Mouse (Mus musculus) fat pad, adult 2 months (tissue): ENCODE measurements at regions not wholly inside any gene's neighbourhood (a gene's known extent, or its start where the extent isn't known, plus 50 kb on each side); places are given as distances from the start of the nearest gene placed in this dataset.

Experiments used
- DNase-seq: peaks from one replicate; pipeline ENCODE4 v3.0.0-alpha.2; 2011; ENCODE audit warnings: low read depth, low spot score; ENCODE audit errors: extremely low read depth

DNA sequence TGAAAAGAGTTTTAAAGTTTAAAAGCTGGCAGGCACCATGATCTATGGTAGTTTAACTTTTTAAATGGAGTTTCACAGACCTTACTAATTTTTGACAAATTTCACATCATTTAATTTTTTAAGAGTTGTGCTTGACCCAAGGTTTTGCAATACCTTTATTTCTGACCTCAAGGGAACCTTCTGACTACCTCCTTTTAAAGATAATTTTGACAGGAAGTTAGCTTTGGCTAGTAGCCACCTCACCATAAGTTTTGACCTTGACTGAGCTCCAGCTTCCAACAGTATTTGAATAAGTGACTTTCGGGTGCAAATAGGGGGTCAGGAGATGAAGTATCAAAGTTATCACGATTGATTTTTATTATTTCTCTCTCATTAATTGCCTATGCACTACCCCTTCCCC is 149.9 kb downstream of the Rpl36a-ps1 start:
- DNase-seq: no peak

- no peak for DNase-seq
Observed at GRCm38 (mm10) chr14:98834316-98834715, 159.8 kb downstream of the Rpl36a-ps1 start.

GRCm38 (mm10) chr14:98833230-98833999 is 160.7 kb downstream of the Rpl36a-ps1 start:
- no peak for DNase-seq

DNA sequence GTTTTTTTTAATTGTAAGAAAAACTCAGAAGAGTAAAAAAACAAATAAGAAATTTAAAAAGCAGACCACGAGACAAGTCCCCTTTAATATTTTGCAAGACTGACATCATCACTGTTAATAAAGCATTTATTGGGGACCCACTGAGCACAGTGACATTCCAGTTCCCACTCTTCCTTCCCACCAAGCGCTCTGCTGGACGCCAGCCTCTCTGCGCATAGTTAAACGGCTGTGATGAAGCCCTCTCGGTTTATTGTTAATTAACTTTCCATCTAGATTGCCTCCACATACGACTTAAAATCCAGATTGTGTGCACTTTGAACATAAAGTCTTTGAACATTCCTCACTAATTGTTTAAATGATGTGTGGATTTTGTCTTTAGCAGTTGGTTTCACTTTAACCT is 161.7 kb downstream of the Rpl36a-ps1 start:
- DNase-seq: no peak

GRCm38 (mm10) chr14:98829958-98830633 is 164.0 kb downstream of the Rpl36a-ps1 start:
- no peak for DNase-seq

GRCm38 (mm10) chr14:98827490-98827889 is 166.6 kb downstream of the Rpl36a-ps1 start:
- no peak for DNase-seq

GRCm38 (mm10) chr14:98813657-98814056 is 180.5 kb downstream of the Rpl36a-ps1 start:
- no peak for DNase-seq

- DNase-seq: no peak
Observed at GRCm38 (mm10) chr14:98810259-98811042, 183.7 kb downstream of the Rpl36a-ps1 start.

DNA sequence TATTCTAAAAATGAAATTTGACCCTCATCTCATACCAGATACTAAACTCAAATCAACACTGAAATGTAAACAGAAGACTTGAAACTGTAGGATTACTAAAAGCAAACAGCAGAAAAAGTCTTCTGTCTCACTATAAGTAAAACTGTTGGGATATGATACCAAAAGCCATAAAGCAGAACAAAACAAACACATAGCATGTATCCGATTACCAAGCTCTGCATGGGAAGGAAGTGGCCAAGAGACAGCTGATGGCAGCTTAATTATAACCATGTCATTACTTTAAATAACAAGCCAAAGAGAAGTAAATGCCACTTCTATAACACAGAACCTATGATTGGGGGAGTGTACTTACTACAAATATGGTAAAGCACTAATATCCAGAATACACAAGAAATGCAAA is 186.0 kb downstream of the Rpl36a-ps1 start:
- no peak for DNase-seq

GRCm38 (mm10) chr14:98805066-98805465 is 189.1 kb downstream of the Rpl36a-ps1 start:
- DNase-seq: no peak

DNA sequence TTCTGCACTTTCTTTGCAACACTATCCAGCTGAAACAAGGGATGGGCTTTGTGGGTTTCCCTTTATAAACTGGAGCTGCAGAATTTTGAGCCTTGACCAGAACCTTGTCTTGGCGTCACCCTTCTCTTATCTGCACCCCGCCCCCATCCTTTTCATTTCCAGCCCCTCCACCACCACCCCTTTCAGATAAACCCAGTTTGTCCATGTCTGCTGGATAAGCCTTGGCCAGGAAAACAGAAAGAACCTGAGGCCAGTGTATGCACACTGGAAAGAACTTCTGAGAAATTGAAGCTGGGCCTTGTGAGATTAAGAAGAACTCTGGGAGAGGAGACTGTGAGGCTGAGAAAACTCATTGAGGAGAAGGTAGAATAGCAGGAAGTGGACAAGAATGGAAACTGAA is 192.8 kb downstream of the Rpl36a-ps1 start:
- no peak for DNase-seq

DNA sequence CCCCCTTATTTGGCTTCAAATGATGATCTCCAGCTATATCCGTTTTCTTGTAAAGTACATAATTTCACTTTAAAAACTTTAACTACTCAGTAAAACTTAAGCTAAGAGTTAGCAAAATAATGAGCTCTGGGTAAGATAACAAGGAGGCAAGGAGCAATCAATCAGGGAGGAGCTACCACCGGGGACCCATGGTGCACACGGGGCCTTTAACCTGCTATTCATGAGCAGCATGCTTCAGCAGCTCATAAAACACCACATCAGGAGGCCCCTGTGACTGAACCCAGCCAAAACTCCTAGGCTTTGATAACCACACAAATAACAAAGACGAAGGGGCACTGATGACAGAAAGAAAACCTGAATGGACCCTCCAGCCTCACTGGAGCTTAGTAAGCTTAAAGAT is 202.1 kb downstream of the Rpl36a-ps1 start:
- DNase-seq: no peak

GRCm38 (mm10) chr14:98791232-98791906 is 202.7 kb downstream of the Rpl36a-ps1 start:
- no peak for DNase-seq

GRCm38 (mm10) chr14:98789794-98790193 is 204.3 kb downstream of the Rpl36a-ps1 start:
- no peak for DNase-seq

DNA sequence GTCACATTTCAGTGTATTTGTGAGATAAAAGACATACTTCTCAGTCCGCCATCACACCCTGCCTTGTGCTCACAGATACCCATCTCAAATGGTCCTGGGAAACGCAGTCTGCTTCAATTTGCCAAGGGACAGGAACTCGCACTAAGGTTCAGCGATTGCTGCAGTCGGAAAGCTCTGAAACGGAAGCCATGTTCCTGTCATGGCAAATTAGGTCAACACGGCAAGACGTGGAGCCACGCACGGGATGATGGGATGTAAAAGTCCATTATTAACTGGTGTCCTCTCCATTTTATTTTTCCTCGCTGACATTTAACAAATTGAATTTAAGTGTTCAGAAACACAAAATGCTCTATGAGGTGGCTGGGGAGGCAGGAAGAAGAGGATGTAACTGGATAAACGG is 212.4 kb downstream of the Rpl36a-ps1 start:
- DNase-seq: no peak

DNA sequence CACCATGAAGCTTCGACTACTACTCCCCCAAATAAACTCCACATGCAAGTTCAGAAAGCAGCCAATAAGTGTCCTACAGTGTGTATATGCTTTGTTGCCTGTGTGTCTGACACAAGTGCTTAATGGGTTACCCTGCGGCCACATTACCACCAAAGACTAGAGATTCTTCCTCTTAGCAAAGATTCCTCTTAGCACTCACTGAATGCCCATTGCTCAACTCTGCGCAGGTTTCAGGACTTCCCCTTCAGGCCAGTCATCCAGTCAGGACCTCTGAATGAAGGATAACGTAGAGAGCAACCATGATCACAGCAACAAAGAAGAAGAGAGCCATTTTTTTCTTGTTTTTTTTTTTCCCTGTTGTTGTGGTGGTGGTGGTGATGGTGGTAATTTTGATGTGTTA is 222.0 kb downstream of the Rpl36a-ps1 start:
- no peak for DNase-seq

DNA sequence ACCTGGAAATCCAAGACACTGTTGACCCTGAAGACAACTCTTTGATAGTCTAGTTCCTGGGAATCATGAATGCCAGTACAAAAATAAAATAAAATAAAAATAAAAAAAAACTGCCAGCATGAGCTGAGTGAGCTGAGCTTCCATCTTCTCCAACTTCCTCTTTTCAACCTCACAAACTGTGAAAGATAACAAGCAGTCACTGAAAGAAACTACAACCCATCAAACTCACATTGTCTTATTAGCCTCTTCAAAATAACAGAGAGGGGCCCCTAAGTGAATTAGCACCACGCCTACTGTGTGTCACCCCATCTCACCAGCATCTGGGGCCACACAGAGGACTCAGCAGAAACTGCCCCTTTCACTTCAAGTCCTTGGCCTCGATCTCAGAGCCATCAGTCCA is 225.3 kb downstream of the Rpl36a-ps1 start:
- no peak for DNase-seq

GRCm38 (mm10) chr14:98767481-98767880 is 226.6 kb downstream of the Rpl36a-ps1 start:
- no peak for DNase-seq

- peak; percentile 16 for DNase-seq
Observed at GRCm38 (mm10) chr14:98765358-98765757, 228.8 kb downstream of the Rpl36a-ps1 start.

GRCm38 (mm10) chr14:98750766-98751165 is 243.4 kb downstream of the Rpl36a-ps1 start:
- DNase-seq: no peak
